Mouse (Mus musculus) frontal cortex, postnatal 36 days (tissue): ENCODE measurements around the gene Gm8332.
"Not testable (repeated sequence)": the region's sequence is repeated elsewhere in the genome, so short reads cannot be mapped to it uniquely, and the experiment has no call there.

ENCODE experiments used
- DNase-seq, 2 experiments: peaks; one replicate each; pipeline ENCODE4 v3.0.0; 2022; ENCODE audit warnings: low spot score in 2 of 2

Gm8332 gene

GRCm38 (mm10) chr12:88250000-88250399 is at the start of gene Gm8332:
TSS of gene Gm8332 (minus strand) at chr12:88250100.
- DNase-seq = not testable (repeated sequence)

GRCm38 (mm10) chr12:88297171-88297570 is 47.3 kb upstream of the Gm8332 start:
- not testable (repeated sequence) for DNase-seq

GRCm38 (mm10) chr12:88293082-88293481 is 43.2 kb upstream of the Gm8332 start:
- DNase-seq = not testable (repeated sequence)

DNA sequence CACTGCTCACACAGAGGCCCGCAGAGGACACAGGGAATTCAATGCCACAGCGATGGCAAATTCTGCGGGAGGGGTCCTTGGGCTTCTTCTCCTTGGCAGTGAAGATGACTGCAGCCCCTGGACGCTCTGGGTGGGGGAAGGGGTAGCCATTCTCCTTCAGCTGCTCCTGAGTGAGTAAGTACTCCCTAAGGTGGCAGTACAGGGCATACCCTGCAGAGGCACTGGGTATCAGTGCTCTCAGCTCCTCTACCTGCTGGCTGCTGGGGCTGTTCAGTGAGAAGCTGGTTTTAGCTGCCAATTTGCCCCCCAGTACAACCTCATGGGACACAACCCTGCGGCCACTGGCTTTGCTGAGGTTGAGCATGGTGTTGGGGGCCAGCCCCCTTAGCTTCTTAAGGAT is 35.3 kb upstream of the Gm8332 start:
- not testable (repeated sequence) for DNase-seq

- not testable (repeated sequence) for DNase-seq
These were observed 24.5 kb upstream of the Gm8332 start, which contains the start of gene Gm5662 for GRCm38 (mm10) chr12:88274400-88274799. TSS of gene Gm5662 (minus strand) at chr12:88274500.

GRCm38 (mm10) chr12:88257241-88257640 is 7.3 kb upstream of the Gm8332 start:
- no peak for DNase-seq

- DNase-seq = not testable (repeated sequence)
These were observed 6.0 kb upstream of the Gm8332 start for GRCm38 (mm10) chr12:88255917-88256316.

DNA sequence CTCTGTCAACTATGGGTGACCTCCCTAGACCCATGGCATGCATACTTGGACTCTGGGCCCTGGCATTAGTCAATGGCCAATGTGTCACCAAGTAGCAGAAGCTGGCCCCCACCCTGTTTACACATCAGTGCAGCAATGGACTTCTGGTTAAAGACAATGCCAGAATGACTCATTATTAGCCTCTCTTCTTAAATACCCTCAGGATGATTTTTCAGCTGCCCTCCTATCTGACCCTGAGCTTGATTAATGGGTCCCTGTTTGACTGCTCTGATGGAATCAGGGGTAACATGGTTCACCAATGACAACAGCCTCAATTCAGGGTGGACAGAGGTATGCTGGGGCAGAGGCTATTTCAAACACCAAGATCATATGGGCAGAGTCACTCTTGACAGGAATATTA is 4.1 kb downstream of the Gm8332 start:
- not testable (repeated sequence) for DNase-seq

DNA sequence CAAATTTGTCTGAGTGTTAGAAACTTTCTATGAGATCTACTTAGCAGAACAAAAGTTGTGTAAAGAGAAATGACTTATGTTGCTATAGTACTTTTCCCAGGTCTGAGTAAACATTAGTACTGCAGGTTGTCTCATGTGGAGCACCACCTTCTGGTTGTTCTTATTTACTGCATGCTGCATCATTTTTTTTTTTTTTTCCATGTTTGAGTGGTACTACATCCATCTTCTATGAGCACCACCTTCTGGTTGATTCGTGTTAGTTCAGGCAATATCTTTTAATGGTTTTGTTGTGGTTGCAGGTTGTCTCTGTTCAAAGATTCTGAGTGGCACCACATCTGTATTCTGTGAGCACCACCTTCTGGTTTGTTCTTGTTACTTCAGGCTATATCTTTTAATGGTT is 7.0 kb downstream of the Gm8332 start:
- DNase-seq = not testable (repeated sequence)

GRCm38 (mm10) chr12:88219445-88219844 is 30.5 kb downstream of the Gm8332 start:
- no peak for DNase-seq

DNA sequence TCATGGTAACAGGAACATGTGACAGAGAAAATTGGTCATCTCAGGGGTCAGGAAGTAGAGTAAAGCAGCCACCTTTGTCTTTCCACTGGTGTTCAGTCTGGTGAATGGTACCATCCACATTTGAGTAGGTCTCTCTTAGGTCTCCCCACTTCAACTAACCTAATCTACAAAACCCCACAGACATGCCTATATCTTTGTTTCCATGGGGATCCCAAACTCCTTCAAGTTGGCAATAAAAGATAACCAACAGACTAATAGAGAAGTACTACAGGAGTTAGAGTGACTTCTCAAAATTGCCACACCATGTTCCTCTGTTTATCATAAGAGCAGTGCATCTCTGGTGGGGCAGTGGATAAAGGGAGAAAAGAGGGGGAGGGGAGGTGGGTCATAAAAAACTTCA is 31.8 kb downstream of the Gm8332 start:
- DNase-seq = not testable (repeated sequence)

DNA sequence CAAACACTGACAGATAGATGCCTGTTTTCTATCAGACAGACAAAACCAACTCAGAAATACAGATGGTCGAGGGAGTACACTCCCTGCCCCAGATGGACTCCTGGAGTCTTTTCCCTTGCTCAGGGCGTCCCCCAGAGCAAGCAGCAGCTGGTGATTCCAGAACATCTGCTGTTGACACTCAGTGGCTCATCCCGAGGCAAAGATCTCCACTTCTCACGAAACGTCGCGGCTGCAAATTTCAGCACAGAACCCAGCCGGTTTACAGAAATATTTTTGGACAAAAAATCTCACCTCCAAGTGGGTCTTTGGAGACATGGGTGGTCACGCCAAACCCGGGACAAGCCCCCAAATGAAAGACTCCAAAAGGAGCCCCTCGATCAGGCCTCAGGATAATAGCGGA is 35.3 kb downstream of the Gm8332 start:
- no peak for DNase-seq

GRCm38 (mm10) chr12:88211458-88211857 is 38.4 kb downstream of the Gm8332 start:
- not testable (repeated sequence) for DNase-seq

DNA sequence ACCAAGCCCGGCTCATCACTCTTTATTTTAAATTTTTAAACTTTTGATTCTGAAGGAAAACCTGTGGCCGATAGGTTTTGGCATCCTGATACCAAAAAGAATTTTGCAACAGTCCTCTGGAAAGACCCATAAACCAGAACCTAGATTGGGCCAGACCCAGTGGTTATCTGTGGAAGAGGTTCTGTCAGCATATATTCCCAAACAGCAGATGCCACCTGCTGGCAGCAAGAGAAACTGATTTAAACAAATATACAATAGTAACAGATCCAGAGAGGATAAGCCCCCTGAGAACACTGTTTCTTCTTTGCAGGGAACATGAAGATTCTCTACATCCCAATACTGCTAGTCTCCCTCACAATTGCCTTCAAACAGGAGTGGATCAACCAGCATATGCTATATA is 47.0 kb downstream of the Gm8332 start:
- DNase-seq = no peak
